Mouse (Mus musculus) liver, adult 2 months (tissue): ENCODE results near the gene Maml3. TPM values are rescaled to one million over a fixed set of nuclear protein-coding genes. Genes with fewer than 3 reads are reported as not detected.
A peak's percentile ranks its signal among the peaks of the same experiment; 100 is the strongest.

Experiments
- DNase-seq: peaks from one replicate; pipeline ENCODE4 v3.0.0-alpha.2; 2011; ENCODE audit warnings: low read depth, low spot score; ENCODE audit errors: extremely low read depth
- H3K27ac ChIP-seq: fragments of 200-500 bp; replicated peaks from 2 replicates; pipeline ENCODE4 v1.5.1; 2012; ENCODE audit warnings: low read depth, mild to moderate bottlenecking, control low read depth, inconsistent platforms, low read length; ENCODE audit not compliant: insufficient read depth
- H3K27me3 ChIP-seq: fragments of 200-500 bp; 2 replicates; pipeline ENCODE4 v1.6.1; 2012; ENCODE audit warnings: mild to moderate bottlenecking, moderate library complexity, low read length, inconsistent platforms; ENCODE audit not compliant: control insufficient read depth, insufficient read depth
- H3K36me3 ChIP-seq: fragments of 200-500 bp; 2 replicates; pipeline ENCODE4 v1.6.1; 2012; ENCODE audit warnings: low read length, inconsistent platforms; ENCODE audit not compliant: control insufficient read depth, insufficient read depth
- H3K4me1 ChIP-seq: fragments of 200-500 bp; 2 replicates; pipeline ENCODE4 v1.6.1; 2011; ENCODE audit warnings: low read length; ENCODE audit not compliant: control insufficient read depth, insufficient read depth
- H3K4me3 ChIP-seq: fragments of 200-500 bp; 2 replicates; pipeline ENCODE4 v1.5.1; 2011; ENCODE audit warnings: low read depth, mild to moderate bottlenecking, control low read depth, low read length, moderate library complexity; ENCODE audit not compliant: insufficient read depth
- H3K79me2 ChIP-seq: fragments of 200-500 bp; 2 replicates; pipeline ENCODE4 v1.6.1; 2012; ENCODE audit warnings: inconsistent platforms, mild to moderate bottlenecking, low read length, moderate library complexity; ENCODE audit not compliant: control insufficient read depth, insufficient read depth
- H3K9ac ChIP-seq: fragments of 200-500 bp; 2 replicates; pipeline ENCODE4 v1.6.1; 2012; ENCODE audit warnings: low read depth, mild to moderate bottlenecking, control low read depth, inconsistent platforms, low read length
- CTCF ChIP-seq: fragments of 200-500 bp; IDR thresholded peaks from 2 replicates; pipeline ENCODE4 v1.5.1; 2011; ENCODE audit warnings: low read depth, low read length, control low read depth
- POLR2A ChIP-seq: fragments of 200-500 bp; IDR thresholded peaks from 2 replicates; pipeline ENCODE4 v1.6.1; 2011; ENCODE audit warnings: low read length, control low read depth; ENCODE audit not compliant: insufficient read depth; ENCODE audit errors: extremely low read depth
- WGBS: fragments of 180-500 bp; shearing (Covaris S2); methylation state at CpG from one replicate; pipeline ENCODE4 v1.1.7; 2018; 5-methylcytosine and 5-hydroxymethylcytosine counted together
- polyA plus RNA-seq: library from polyadenylated mRNA; depleted of rRNA; stranded (reverse); fragments of >200 nt; gene quantifications from 2 replicates; pipeline ENCODE4 v1.2.3, GENCODE M21; 2012
- total RNA-seq: library from RNA; depleted of rRNA; stranded (reverse); fragments of >200 nt; gene quantifications from 2 replicates; pipeline ENCODE4 v1.2.3, GENCODE M21; 2014

Gene Maml3
- total and polyA plus RNA-seq, 2 experiments, result 0.64 to 0.92 TPM

DNA sequence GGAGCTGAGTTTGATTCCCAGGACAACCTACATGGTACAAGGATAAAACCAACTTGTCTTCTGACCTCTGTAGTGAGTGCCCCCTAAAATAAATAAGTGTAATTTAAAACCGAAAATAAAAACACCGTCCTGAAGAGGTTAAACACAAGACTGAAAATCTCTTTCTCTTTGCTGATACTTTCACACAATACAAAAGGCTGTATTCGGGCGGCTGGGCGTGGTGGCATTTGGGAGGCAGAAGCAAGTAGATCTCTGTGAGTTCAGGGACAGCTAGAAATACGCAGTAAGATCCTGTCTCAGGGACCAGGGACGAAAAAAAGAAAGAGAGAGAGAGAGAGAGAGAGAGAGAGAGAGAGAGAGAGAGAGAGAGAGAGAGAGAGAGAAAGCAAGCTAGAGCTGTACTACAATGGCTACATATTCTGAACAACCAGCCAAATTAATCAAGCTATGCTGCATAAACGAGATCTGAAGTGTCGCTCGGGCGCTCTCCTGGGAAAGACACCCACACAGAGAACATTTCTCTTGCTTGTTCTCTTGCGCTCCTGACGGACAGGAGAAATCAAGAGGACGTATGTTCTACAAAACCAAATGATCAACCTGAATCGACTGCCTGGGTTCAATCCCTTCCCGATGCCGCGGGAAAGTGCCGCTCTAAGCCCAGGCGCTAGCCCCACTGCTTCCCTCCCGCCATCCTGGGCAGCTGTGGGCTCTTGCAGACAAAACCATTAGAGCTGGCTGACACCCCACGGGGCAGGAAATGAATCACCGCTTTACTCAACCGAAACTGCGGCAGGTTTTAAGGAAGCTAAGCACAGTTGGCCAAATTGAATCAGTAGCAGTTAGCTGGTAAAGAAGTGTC, 35.3 kb downstream of the Maml3 start:
- Histone ChIP-seq H3K36me3 (no peaks in the 10 kb centered on the region), H3K4me3 (peak overlapping the region; percentile 71), H3K9ac (peak overlapping the region; percentile 70), H3K79me2 (no peaks in the 10 kb centered on the region; the same call in 1 of the 2 replicates), H3K4me1 (peaks cover 3% of the 10 kb centered on the region; the same call in 1 of the 2 replicates), H3K27me3 (no peaks in the 10 kb centered on the region), H3K27ac (no peak overlapping the region)
- WGBS, result 13% methylated on average over 25 of the region's 25 CpGs
- no peak for TF ChIP-seq CTCF
- TF ChIP-seq POLR2A, result 0 out of 2 replicates have a peak, but pooled peaks have one; percentile 36
- peak; percentile 50 for DNase-seq

DNA sequence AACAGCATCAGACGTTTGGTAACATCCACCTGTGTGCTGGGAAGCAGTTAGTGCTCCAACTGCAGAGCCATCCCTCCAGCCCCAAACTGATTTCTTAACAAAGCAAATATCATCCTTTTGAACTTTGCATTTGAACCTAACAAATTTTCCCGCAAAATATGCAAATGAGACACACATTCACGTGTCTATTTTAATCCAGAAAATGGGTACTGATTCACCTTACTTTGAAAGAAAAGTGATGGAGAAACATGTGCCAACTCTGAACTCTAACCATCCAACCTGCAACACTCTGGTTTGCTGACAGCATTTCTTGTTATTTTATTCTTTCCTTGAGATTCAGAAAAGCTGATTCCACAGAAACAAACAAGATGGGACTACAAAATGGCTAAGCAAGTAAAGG, 36.0 kb downstream of the Maml3 start:
- 38% methylated on average over 3 of the region's 3 CpGs for WGBS
- Histone ChIP-seq H3K9ac (no peak overlapping the region), H3K27me3 (no peaks in the 10 kb centered on the region), H3K27ac (no peak overlapping the region), H3K4me1 (peaks cover 3% of the 10 kb centered on the region; the same call in 1 of the 2 replicates), H3K36me3 (no peaks in the 10 kb centered on the region), H3K79me2 (no peaks in the 10 kb centered on the region; the same call in 1 of the 2 replicates), H3K4me3 (no peak overlapping the region)
- no peak for DNase-seq
- TF ChIP-seq POLR2A (no peak), CTCF (no peak)

DNA sequence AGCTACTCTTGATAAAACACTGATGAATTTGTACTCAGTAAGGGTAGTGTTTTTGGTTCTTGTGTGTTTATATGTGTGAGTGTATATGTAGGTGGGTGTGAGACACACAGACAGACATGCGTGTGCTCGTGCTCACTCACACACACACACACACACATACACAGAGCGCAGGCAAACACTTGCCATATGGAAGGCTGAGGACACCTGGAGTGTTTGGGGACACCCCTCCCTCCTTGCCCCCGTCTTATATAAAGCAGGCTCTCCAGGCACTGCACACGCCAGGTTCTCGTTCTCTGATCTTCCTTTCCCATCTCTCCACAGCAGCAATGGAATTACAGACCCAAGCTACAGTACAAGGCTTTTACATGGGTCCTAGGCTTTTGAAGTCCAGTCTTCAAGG, 37.7 kb downstream of the Maml3 start:
- Histone ChIP-seq H3K4me1 (peaks cover 3% of the 10 kb centered on the region; the same call in 1 of the 2 replicates), H3K9ac (no peak overlapping the region), H3K36me3 (no peaks in the 10 kb centered on the region), H3K27me3 (no peaks in the 10 kb centered on the region), H3K27ac (no peak overlapping the region), H3K4me3 (no peak overlapping the region), H3K79me2 (no peaks in the 10 kb centered on the region; the same call in 1 of the 2 replicates)
- no peak for DNase-seq
- WGBS, result 98% methylated on average over 6 of the region's 6 CpGs
- TF ChIP-seq POLR2A (no peak), CTCF (no peak)

GRCm38 (mm10) chr3:52066142-52066541, 38.7 kb downstream of the Maml3 start:
- H3K27ac ChIP-seq, result no peak overlapping the region
- TF ChIP-seq POLR2A, result no peak
- TF ChIP-seq CTCF, result no peak
- H3K36me3 ChIP-seq, result no peaks in the 10 kb centered on the region
- no peak overlapping the region for H3K9ac ChIP-seq
- no peak for DNase-seq
- H3K4me3 ChIP-seq, result no peak overlapping the region
- peaks cover 3% of the 10 kb centered on the region; the same call in 1 of the 2 replicates for H3K4me1 ChIP-seq
- no peaks in the 10 kb centered on the region for H3K79me2 ChIP-seq
- 64% methylated on average over 3 of the region's 3 CpGs for WGBS
- no peaks in the 10 kb centered on the region for H3K27me3 ChIP-seq

GRCm38 (mm10) chr3:52063261-52063655, 41.6 kb downstream of the Maml3 start:
- Histone ChIP-seq H3K4me1 (no peaks in the 10 kb centered on the region), H3K27ac (no peak overlapping the region), H3K4me3 (no peak overlapping the region), H3K79me2 (no peaks in the 10 kb centered on the region), H3K36me3 (no peaks in the 10 kb centered on the region), H3K9ac (no peak overlapping the region), H3K27me3 (no peaks in the 10 kb centered on the region)
- TF ChIP-seq CTCF, result no peak
- TF ChIP-seq POLR2A, result no peak
- 97% methylated on average over 3 of the region's 3 CpGs for WGBS
- DNase-seq, result no peak

- H3K4me1 ChIP-seq, result no peaks in the 10 kb centered on the region
- no peak for TF ChIP-seq POLR2A
- TF ChIP-seq CTCF, result no peak
- 82% methylated on average over 11 of the region's 11 CpGs for WGBS
- H3K4me3 ChIP-seq, result no peak overlapping the region
- no peaks in the 10 kb centered on the region for H3K36me3 ChIP-seq
- no peaks in the 10 kb centered on the region for H3K27me3 ChIP-seq
- no peaks in the 10 kb centered on the region for H3K79me2 ChIP-seq
- no peak for DNase-seq
- no peak overlapping the region for H3K9ac ChIP-seq
- no peak overlapping the region for H3K27ac ChIP-seq
Measured at GRCm38 (mm10) chr3:52062389-52063260, 42.3 kb downstream of the Maml3 start.
